Mouse (Mus musculus): ENCODE results near the gene Olfr876.
"Not testable (repeated sequence)": the region's sequence is repeated elsewhere in the genome, so short reads cannot be mapped to it uniquely, and the experiment has no call there.

Gene Olfr876

DNA sequence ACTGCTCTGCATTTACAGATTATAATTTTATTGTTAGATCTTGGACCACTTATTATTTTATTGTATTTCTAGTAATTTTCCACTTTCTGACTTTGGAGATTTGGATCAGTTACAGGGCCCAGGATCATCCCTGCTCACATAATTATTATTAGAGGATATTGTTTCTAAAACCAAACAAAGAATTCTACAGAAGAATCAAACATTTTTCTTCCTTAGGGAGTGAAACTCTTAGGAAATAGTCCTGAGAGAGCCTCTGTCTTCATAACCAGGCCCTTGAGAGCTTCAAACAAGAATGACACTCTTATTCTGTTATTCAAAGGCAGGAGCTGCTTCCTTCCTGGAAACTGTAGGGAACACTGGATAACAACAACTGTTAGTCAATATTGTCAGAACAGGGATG lies at the start of gene Olfr876:
Gene Olfr876 (plus strand): TSS at position 301 of the 400 bp plus-strand sequence.
- no peak for DNase-seq

DNA sequence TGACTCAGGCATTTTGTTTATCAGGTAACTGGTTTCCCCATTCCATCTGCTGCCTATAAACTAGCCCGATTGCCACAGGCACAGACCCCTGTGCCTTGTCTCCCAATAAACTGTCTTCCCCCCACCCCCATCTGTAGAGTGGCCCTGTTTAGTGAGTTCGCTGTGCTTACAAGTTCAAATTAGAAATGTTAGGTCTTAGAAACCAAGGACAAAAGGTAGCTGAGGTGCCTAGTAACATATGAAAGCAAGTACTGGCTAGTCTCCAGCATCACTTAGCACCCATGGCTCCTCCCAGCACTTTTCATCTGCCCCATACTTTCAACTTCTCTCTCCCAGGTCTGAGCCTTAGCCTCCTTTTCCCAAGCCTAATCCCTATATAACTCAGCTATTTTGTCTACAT lies 41.1 kb upstream of the Olfr876 start:
- no peak for DNase-seq

DNA sequence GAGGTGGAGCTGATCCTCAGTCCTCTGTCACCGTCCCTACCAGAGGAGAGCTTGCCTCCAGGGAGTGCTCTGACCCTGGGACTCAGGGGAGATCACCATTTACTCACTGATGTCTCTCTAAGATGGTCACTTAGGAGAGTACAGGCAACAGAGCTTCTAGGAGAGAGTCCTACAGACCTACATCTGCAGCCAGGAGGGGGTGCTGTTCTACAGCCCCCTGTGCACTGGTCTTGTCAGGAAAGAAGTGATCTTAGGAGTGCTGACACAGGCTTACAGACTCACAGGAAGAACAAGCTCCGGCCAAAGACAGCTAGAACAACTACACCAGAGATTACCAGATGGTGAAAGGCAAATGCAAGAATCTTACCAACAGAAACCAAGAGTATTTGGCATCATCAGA lies 40.3 kb upstream of the Olfr876 start:
- DNase-seq: no peak

DNA sequence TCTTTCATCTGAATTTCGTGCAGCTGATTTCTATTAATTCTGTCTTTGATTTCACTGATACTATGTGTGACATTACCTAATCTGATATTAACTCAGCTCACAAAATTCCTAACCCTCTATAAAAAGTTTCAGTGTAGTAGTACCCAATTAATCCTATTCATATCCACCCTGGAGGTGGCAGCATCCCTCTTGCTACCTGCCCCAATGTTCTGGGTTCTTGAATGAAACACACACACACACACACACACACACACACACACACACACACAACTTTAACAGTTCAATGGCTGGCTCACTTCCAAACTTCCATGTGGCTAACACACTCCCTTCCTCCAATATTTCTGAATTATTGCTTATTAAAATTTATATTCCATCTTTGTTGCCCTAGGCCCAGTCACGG lies 32.2 kb upstream of the Olfr876 start:
- no peak for DNase-seq

DNA sequence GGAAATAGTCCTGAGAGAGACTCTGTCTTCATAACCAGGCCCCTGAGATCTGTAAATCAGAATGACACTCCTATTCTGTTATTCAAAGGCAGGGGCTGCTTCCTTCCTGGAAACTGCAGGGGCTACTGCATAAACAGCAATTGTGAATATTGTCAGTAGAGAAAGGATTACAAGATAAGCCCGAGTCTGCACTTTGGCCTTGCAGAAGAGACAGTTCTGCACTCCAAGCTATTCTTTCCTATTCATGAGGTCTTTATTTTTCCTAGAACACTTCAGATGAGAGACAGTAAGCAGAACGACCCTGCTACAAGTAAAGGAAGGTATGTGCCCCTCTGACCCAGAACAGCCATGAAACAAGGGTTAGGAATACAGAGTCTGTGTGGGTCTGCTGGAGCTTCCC lies 31.1 kb upstream of the Olfr876 start, which contains the start of gene Olfr875:
Gene Olfr875 (plus strand): TSS at position 99 of the 400 bp plus-strand sequence.
- no peak for DNase-seq

DNA sequence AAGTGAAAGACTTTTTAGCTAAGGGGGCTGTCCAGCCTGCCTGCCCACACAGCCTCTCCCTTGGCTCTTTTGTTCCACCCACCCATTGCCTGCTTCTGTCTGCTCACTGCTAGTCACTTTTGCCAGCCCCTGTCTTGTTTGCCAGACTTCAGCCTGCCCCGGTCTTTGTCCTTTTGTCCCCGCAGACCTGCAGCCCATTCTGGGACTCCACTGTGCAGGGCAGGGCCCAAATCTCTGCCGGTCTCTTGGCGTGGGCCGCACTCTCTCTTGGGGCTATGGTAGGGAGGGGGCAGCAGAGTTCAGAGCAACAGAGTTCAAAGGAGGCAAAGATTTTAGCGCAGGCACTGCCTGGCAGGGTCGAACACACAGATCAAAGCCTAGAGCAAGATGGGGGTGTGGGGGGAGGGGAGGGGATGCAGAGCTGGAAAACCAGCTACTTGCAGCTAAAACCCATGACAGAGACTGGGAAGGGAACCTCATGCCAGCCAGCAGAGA lies 20.0 kb upstream of the Olfr876 start:
- no peak for DNase-seq

DNA sequence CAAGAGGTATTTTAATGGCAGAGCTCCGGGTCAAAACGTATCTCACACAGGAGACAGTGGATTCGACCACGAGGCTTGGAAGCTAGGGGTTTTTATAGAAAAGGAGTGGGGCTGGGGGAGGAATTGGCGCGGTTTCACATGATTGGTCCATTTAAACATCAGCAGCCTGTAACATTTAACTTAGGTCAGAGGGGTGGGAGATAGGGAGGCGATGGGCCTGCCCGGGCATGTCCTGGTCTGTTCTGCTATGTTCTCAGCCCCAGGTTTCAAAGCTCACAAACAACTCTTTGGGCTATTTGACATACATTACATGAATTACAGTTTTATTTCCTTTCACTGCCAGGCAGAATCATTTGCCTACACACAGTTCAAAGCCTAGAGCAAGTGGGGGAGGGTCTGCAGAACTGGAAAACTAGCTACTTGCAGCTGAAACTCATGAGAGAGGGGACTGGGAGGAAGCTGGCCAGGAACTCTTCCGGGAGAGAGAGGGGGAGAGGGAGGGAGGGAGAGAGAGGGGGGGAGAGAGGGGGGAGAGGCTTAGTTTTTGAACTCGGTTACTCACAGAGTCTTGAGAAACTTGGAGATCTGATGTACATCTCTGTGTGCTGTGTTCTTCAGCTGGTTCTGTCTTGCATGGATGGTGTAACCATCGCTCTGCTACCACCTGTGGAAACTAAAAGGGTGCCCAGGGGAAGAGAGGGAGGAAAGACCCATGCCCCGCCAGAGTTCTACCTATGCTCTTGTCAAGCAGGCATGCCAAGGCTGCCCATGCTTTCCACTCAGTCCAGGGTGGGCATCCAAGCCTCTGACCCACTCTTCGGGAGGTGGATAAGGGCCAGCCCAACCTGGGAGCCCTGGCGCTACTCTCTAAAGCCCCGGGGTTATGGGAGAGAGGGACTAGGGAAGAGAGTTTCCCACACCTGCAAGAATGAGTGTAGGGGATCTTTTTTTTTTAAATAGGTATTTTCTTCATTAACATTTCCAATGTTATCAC lies 19.1 kb upstream of the Olfr876 start:
- not testable (repeated sequence) for DNase-seq

GRCm38 (mm10) chr9:37786411-37786810 lies 16.4 kb upstream of the Olfr876 start:
- DNase-seq: no peak

GRCm38 (mm10) chr9:37802055-37802454 lies 776 bp upstream of the Olfr876 start:
- DNase-seq: no peak

- DNase-seq: no peak
These were observed 4.4 kb downstream of the Olfr876 start for GRCm38 (mm10) chr9:37807235-37807634.

- no peak for DNase-seq
These were observed 5.6 kb downstream of the Olfr876 start for GRCm38 (mm10) chr9:37808456-37808855.

GRCm38 (mm10) chr9:37808976-37809375 lies 6.1 kb downstream of the Olfr876 start:
- DNase-seq: no peak

- DNase-seq: no peak
These were observed 11.9 kb downstream of the Olfr876 start for GRCm38 (mm10) chr9:37814696-37815095.

DNA sequence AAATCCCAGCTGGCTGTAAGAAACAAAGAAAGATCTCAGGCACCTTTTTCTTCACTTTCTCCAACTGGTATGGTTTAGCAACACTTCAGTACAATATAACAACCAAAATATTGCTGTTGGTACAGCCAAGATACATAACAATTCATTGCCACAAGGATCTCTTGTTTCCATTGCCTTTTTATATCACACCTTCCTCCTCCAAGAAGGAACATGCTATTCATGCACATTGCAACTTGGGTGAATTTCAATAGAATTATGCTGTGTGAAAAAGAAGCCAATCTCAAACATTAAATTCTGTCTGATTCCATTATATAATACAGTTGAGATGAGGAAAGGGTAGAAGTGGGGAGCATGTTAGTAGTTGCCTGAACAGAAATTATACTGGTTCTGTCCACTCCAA lies 27.1 kb downstream of the Olfr876 start:
- no peak for DNase-seq

GRCm38 (mm10) chr9:37833341-37833740 lies 30.5 kb downstream of the Olfr876 start:
- DNase-seq: no peak

- DNase-seq: no peak
These were observed 46.4 kb downstream of the Olfr876 start for GRCm38 (mm10) chr9:37849267-37849666.

DNA sequence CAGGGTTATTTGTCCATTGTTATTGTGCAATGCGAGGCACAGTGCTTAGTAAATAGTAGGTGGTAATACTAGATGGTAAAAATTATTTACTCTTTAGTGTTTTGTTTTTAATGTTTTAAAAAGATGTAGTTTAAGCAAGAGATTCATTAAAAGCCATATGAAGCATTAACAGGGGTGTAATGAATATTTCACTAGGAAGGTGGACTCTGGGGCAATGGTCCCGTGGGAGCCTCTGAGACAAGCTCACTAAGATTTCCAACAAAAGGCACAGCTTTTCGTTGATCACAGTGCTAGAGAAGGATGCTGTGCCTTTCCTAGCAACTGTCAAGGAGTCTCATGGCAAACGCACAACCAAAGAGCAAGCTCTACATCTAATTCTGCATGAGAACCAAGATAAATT lies 51.1 kb downstream of the Olfr876 start, which contains the start of gene Olfr877:
Gene Olfr877 (plus strand): TSS at position 301 of the 400 bp plus-strand sequence.
- DNase-seq: no peak

Data from right cerebral cortex, postnatal 25 days (tissue).